Mouse (Mus musculus) liver, embryonic 14.5 days (tissue): ENCODE data around the gene Ptger2.

Source experiments
- CTCF ChIP-seq: IDR thresholded peaks from 2 replicates; pipeline ENCODE4 v1.5.1; 2016; ENCODE audit warnings: antibody characterized with exemption, low read depth, control low read depth
- EP300 ChIP-seq: IDR thresholded peaks from 2 replicates; pipeline ENCODE4 v1.6.1; 2016; ENCODE audit warnings: antibody characterized with exemption, low read depth

DNA sequence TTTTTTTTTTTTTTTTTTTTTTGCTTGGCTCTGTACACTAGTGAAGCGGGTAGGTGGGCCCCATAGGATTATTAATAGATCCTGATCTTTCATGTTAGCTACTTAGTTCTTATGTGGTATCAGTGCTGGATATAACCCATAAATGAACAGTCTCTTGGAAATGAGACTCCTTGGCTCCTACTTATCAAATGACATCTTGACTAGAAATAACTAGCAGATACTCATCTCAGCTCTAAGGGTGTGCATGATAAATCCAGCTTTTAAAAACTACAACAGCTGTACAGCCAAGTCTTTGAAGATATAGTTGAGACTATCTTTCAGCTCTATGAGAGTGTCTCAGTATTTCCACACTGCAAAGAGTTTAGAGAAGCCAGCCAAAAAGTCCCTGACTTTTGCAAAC lies 21.2 kb downstream of the Ptger2 start:
- TF ChIP-seq CTCF, result no peak
- no peak for TF ChIP-seq EP300
